Mouse (Mus musculus) left cerebral cortex, adult 8-10 months (tissue): Measurements from ENCODE around the gene Afg3l1. TPM values are rescaled to one million over a fixed set of nuclear protein-coding genes. Genes with fewer than 3 reads are reported as not detected.
A peak's percentile ranks its signal among the peaks of the same experiment; 100 is the strongest.
"Not testable (repeated sequence)": the region's sequence is repeated elsewhere in the genome, so short reads cannot be mapped to it uniquely, and the experiment has no call there.

Experiments used
- DNase-seq, 2 experiments: peaks; one replicate each; pipeline ENCODE4 v3.0.0; 2022; ENCODE audit warnings: low spot score in 2 of 2
- total RNA-seq, 4 experiments: library from RNA; stranded (reverse); gene quantifications; 2 replicates each; pipeline ENCODE4 v1.2.4; 2022

Afg3l1 gene
- 10 to 100 TPM; 25.2 to 33.7 (median 32.5) TPM for total RNA-seq

GRCm38 (mm10) chr8:123477737-123478258 lies at the start of gene Afg3l1:
Gene Afg3l1 (plus strand): TSS chr8:123477903.
- peak; percentile 91 to 95 for DNase-seq

GRCm38 (mm10) chr8:123428343-123428893 lies 49.3 kb upstream of the Afg3l1 start:
- DNase-seq = no peak

DNA sequence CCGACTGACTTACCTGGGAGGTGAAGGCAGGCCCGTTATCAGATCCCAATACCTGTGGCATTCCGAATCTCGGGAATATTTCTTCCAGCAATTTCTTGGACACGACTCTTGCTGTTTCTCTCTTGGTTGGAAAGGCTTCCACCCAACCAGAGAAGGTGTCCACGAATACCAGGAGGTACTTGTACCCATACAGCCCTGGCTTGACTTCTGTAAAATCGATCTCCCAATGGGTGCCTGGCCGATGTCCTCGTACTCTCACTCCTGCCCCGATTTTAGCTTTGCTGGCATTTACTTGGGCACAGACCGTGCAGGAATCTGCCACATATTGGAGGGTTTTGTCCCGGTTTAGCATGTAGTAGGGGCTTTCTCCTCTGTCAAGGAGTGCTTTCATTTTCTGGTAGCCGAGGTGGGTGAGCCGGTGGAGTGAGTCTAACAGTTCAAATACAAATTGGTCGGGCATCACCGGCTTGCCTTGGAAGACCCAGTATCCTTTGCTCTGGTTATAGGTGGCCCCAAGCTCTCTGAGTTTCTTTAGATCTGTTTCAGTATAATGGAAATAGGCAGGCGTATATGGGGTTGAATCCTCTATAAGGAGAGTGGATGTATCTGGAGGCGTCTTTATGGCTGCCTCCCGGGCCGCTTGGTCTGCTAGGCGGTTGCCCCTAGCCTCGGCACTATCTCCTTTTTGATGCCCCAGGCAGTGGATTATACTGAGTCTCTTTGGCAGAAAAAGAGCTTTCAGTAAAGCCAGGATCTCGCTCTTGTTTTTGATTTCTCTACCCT lies 48.6 kb upstream of the Afg3l1 start:
- no peak for DNase-seq

- not testable (repeated sequence) for DNase-seq
These were observed 48.0 kb upstream of the Afg3l1 start for GRCm38 (mm10) chr8:123429722-123430013.

- DNase-seq = not testable (repeated sequence)
These were observed 46.8 kb upstream of the Afg3l1 start for GRCm38 (mm10) chr8:123430936-123431335.

- DNase-seq = no peak
These were observed 45.9 kb upstream of the Afg3l1 start for GRCm38 (mm10) chr8:123431616-123432365.

DNA sequence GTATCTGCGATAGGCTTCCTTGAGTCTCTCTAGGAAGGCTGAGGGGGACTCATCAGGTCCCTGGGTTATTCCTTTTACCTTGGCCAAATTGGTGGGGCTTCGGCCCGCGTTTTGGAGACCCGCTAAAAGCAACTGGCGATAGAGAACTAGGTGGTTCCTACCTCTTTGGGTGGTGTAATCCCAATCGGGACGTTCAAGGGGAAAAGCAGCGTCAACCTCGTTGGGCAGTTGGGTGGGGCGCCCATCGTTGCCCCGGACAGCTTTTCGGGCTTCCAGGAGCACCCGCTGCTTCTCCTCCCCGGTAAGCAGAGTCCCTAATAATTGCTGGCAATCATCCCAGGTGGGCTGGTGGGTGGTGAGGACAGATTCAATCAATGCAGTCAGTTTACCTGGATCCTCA lies 45.3 kb upstream of the Afg3l1 start:
- DNase-seq = no peak

GRCm38 (mm10) chr8:123433241-123433974 lies 44.3 kb upstream of the Afg3l1 start:
- not testable (repeated sequence) for DNase-seq

GRCm38 (mm10) chr8:123441788-123442187 lies 35.9 kb upstream of the Afg3l1 start:
- no peak for DNase-seq

GRCm38 (mm10) chr8:123442351-123442750 lies 35.4 kb upstream of the Afg3l1 start:
- DNase-seq = no peak

DNA sequence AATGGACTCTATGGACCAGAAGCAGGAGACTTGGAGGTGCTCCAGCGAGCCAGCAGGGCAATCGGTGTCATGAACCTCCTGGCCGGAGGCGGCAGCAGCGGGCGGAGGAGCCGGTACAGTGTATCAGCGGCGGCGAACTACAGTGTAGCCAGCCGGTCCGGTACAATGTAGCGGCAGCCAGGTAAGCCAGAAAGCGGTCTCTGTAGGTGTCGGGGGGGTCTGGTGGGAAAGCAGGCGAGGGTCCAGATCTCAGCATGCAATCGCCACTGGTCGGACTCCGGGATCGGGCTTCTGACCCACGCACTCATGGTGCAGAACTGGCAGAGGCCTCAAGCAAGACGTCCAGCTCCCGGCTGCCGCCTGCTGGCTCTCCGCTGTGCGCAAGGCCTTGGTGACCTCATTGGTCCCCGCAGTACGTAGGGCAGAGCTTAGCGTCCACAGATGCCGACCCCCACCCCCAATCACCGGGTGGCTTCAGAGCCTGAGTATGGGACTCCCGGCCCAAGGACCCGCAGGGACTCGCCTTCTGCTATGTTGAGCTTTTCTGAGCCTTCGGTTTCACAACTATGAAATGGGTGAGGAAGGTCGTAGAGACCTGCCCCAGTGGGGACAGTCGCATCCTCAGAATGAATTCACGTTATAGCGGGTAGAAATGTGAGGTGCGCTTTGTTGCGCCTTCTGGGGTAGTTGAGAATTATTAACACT lies 34.7 kb upstream of the Afg3l1 start:
- DNase-seq = peak; percentile 90 to 93

GRCm38 (mm10) chr8:123443576-123443921 lies 34.2 kb upstream of the Afg3l1 start:
- DNase-seq = no peak

DNA sequence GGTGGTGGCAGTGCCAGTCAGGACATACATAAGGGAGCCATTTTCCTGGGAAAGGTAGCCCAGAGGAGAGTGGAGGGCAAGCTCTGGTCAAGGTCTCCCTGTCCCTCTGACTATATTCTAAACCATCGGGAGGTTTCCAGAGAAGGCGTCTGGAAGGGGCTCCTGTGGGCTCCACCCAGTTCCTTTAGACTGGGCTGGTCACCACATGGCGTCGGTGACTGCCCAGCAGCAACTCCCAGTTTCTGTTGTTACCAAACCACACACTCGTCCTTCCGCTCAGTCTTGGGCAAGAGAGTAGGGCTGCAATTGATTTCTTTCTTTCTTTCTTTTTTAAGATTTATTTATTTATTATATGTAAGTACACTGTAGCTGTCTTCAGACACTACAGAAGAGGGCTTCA lies 33.6 kb upstream of the Afg3l1 start:
- no peak for DNase-seq

DNA sequence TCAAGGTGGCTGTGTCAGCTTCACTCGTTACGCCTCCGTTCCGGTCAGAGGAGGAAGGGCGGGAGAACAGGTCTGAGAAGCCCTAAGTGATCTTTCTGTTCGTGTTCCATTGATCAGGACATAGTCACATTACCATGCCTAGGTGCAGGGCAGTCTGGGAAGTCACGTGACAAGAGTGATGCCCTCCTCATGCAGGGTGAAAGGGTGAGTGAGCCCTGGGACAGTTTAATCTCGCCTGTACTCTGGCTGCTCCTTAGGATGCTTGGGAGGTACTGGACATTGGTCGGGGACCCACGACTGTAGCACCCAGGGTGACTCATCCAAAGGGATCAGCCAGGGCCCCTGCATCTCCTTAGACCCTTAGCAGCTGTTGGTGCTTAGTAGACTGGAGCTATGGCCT lies 31.7 kb upstream of the Afg3l1 start:
- no peak for DNase-seq

GRCm38 (mm10) chr8:123446799-123447198 lies 30.9 kb upstream of the Afg3l1 start:
- DNase-seq = no peak

DNA sequence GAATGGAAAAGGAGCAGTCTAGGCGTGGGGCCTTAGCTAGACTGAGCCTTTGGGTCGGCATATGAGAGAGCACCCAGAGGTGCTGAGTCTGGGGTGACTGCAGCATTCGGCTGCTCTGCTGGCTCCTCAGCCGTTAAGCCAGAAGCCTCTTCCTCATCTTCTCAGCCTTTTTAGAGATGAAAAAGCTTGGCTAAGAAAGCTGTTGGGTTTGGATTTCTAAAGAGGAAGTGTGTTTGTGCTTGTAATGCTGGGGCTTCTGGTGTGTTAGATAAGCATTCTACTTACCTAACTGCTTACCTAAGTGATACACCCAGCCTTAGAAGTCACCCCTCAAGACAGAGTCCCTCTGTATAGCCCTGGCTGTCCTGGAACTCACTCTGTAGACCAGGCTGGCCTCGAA lies 26.9 kb upstream of the Afg3l1 start:
- DNase-seq = no peak

DNA sequence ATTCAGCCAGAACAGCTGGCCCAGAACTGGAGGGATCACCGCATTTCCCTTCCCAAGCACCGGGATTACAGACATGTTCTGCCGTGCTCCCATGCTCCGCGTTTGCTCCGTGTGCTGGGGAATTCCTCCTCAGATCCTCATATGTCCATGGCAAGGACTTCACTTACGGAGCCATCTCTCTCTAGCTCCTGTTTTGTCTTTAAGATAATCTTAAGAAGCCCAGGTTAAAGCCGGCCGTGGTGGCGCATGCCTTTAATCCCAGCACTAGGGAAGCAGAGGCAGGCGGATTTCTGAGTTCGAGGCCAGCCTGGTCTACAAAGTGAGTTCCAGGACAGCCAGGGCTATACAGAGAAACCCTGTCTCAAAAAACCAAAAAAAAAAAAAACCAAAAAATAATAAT lies 26.0 kb upstream of the Afg3l1 start:
- not testable (repeated sequence) for DNase-seq

- no peak for DNase-seq
These were observed 25.6 kb upstream of the Afg3l1 start for GRCm38 (mm10) chr8:123452149-123452548.

GRCm38 (mm10) chr8:123453291-123453690 lies 24.4 kb upstream of the Afg3l1 start:
- no peak for DNase-seq

DNA sequence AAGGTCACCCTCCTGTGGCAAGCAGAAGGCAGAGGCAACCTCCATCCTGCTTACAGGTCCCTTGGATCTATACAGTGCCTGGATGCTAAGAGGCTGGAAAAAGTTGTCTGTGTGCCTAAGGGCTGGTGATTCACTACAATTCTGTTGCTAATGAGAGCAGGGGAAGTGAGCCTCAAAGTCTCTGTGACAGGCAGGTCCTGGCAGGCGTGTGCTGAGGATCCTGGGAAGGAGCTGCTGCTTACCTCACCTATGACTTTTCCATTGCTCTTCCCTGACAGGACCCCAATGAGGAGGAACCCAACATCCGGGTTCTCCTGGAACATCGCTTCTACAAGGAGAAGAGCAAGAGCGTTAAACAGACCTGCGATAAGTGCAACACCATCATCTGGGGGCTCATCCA lies 23.8 kb upstream of the Afg3l1 start:
- no peak for DNase-seq

DNA sequence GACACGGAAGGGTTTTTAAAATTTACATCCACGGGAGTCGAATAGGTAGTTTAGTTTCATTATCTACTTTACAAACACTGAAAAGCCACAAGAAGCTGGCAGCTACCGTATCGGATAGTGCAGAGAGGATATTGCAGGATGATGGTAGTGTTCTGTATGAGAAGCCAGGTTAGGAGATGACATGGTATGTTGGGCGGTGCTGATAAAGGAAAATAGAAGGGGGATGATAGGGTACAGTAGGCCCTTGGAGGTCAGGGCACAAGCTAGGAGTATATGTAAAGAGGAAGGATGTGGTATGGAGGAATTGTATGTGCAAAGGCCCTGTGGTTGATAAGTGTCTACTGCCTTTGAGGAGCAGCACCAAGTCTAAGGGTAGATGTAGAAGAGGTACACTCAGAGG lies 23.1 kb upstream of the Afg3l1 start:
- DNase-seq = no peak
